24 mouse cellular contexts compared by ENCODE assay signal in genomic region chr5:75812686-75813085, GRCm38 (mm10).
"Had no signal": no experiment of that assay in that cellular context is flagged by ENCODE, and none has a peak within 500 bp of the region (broad histone marks: within the 10 kb centered on the region; RNA-seq: fewer than 3 reads in every experiment).

No protein-coding gene starts in this region.

- H3K9ac ChIP-seq: heart, embryonic 12.5 days; hindbrain, embryonic 12.5 days; hindbrain, embryonic 14.5 days; intestine, embryonic 15.5 days; kidney, embryonic 15.5 days; limb, embryonic 13.5 days; limb, embryonic 15.5 days; liver, embryonic 14.5 days had no signal

- H3K36me3 ChIP-seq: heart, embryonic 10.5 days; heart, embryonic 12.5 days; hindbrain, embryonic 10.5 days; hindbrain, embryonic 12.5 days; intestine, embryonic 15.5 days; kidney, embryonic 15.5 days; limb, embryonic 13.5 days; limb, embryonic 15.5 days had no signal

- H3K9me3 ChIP-seq: heart, embryonic 10.5 days; heart, embryonic 12.5 days; hindbrain, embryonic 10.5 days; hindbrain, embryonic 12.5 days; intestine, embryonic 15.5 days; kidney, embryonic 15.5 days; limb, embryonic 13.5 days; limb, embryonic 15.5 days had no signal

- DNase-seq: gastrocnemius, postnatal 14 days; gastrocnemius, postnatal 36 days; heart, postnatal 10 days; heart, postnatal 4 days; kidney, adult 18-20 months; kidney, adult 9 months; kidney, postnatal 10 days; kidney, postnatal 25 days; kidney, postnatal 4 days; left cerebral cortex, postnatal 4 days had no signal

- ATAC-seq: hindbrain, embryonic 16.5 days; inflammation-experienced regulatory T-cells, adult 6 months; intestine, embryonic 15.5 days; intestine, postnatal 0 days had no signal

- H3K4me1 ChIP-seq: hindbrain, embryonic 10.5 days; hindbrain, embryonic 12.5 days; limb, embryonic 13.5 days; limb, embryonic 15.5 days had no signal

- H3K27me3 ChIP-seq: heart, embryonic 12.5 days; hindbrain, embryonic 12.5 days; intestine, embryonic 15.5 days; kidney, embryonic 15.5 days; limb, embryonic 13.5 days; limb, embryonic 15.5 days had no signal

- H3K27ac ChIP-seq: heart, embryonic 10.5 days; hindbrain, embryonic 10.5 days; hindbrain, embryonic 12.5 days; hindbrain, embryonic 14.5 days; intestine, embryonic 15.5 days; kidney, embryonic 15.5 days; layer of hippocampus, adult 2 months; limb, embryonic 13.5 days; limb, embryonic 15.5 days; liver, embryonic 14.5 days had no signal

- H3K4me2 ChIP-seq: heart, embryonic 12.5 days; hindbrain, embryonic 12.5 days; hindbrain, embryonic 14.5 days; intestine, embryonic 15.5 days; kidney, embryonic 15.5 days; limb, embryonic 13.5 days; limb, embryonic 15.5 days had no signal

- H3K4me3 ChIP-seq: heart, embryonic 10.5 days; heart, embryonic 12.5 days; hindbrain, embryonic 10.5 days; hindbrain, embryonic 12.5 days; intestine, embryonic 15.5 days; kidney, embryonic 15.5 days; layer of hippocampus, adult 2 months; limb, embryonic 13.5 days; limb, embryonic 15.5 days had no signal
